Mouse (Mus musculus) testis, adult 2 months (tissue): Measurements from ENCODE around the gene Mrtfa. TPM values are rescaled to one million over a fixed set of nuclear protein-coding genes. Genes with fewer than 3 reads are reported as not detected.

ENCODE experiments used
- H3K27ac ChIP-seq: fragments of 200-500 bp; 2 replicates; pipeline ENCODE4 v1.5.1; 2012; ENCODE audit warnings: low read depth, low read length; ENCODE audit not compliant: control insufficient read depth, insufficient read depth
- H3K27me3 ChIP-seq: fragments of 200-500 bp; 2 replicates; pipeline ENCODE4 v1.6.1; 2012; ENCODE audit warnings: mild to moderate bottlenecking, low read length, moderate library complexity; ENCODE audit not compliant: control insufficient read depth, insufficient read depth
- H3K36me3 ChIP-seq: fragments of 200-500 bp; 2 replicates; pipeline ENCODE4 v1.6.1; 2012; ENCODE audit warnings: mild to moderate bottlenecking, low read length; ENCODE audit not compliant: control insufficient read depth, insufficient read depth
- H3K4me1 ChIP-seq: fragments of 200-500 bp; 2 replicates; pipeline ENCODE4 v1.6.1; 2012; ENCODE audit warnings: low read length; ENCODE audit not compliant: control insufficient read depth, insufficient read depth
- H3K4me3 ChIP-seq: fragments of 200-500 bp; 2 replicates; pipeline ENCODE4 v1.5.1; 2012; ENCODE audit warnings: low read depth, mild to moderate bottlenecking, low read length, moderate library complexity, mixed read lengths; ENCODE audit not compliant: control insufficient read depth
- CTCF ChIP-seq: fragments of 200-500 bp; IDR thresholded peaks from 2 replicates; pipeline ENCODE4 v1.5.1; 2012; ENCODE audit warnings: low read depth, mild to moderate bottlenecking, inconsistent platforms, low read length, moderate library complexity; ENCODE audit not compliant: control insufficient read depth, insufficient read depth, insufficient replicate concordance
- POLR2A ChIP-seq: fragments of 200-500 bp; IDR thresholded peaks from 2 replicates; pipeline ENCODE4 v1.6.1; 2012; ENCODE audit warnings: low read depth, mild to moderate bottlenecking, inconsistent platforms, low read length, moderate library complexity; ENCODE audit not compliant: control insufficient read depth
- polyA plus RNA-seq: library from polyadenylated mRNA; depleted of rRNA; stranded (reverse); fragments of >200 nt; gene quantifications from 2 replicates; pipeline ENCODE4 v1.2.3, GENCODE M21; 2012

Gene Mrtfa
- polyA plus RNA-seq, 1 experiment, result 26.8 TPM

GRCm38 (mm10) chr15:81195447-81195846 is 4.9 kb upstream of the Mrtfa start:
- Histone ChIP-seq H3K27ac (no peak overlapping the region), H3K27me3 (no peaks in the 10 kb centered on the region), H3K4me1 (peaks cover 4% of the 10 kb centered on the region; the same call in 1 of the 2 replicates), H3K36me3 (no peaks in the 10 kb centered on the region), H3K4me3 (no peak overlapping the region)
- no peak for TF ChIP-seq POLR2A
- TF ChIP-seq CTCF, result no peak

GRCm38 (mm10) chr15:81194791-81195190 is 4.2 kb upstream of the Mrtfa start:
- H3K27me3 ChIP-seq, result no peaks in the 10 kb centered on the region
- no peak for TF ChIP-seq CTCF
- TF ChIP-seq POLR2A, result no peak
- H3K4me3 ChIP-seq, result no peak overlapping the region
- no peaks in the 10 kb centered on the region for H3K36me3 ChIP-seq
- peaks cover 7% of the 10 kb centered on the region for H3K4me1 ChIP-seq
- H3K27ac ChIP-seq, result no peak overlapping the region

- Histone ChIP-seq H3K4me1 (peaks cover 9% of the 10 kb centered on the region), H3K36me3 (no peaks in the 10 kb centered on the region), H3K4me3 (no peak overlapping the region), H3K27ac (no peak overlapping the region), H3K27me3 (no peaks in the 10 kb centered on the region)
- no peak for TF ChIP-seq POLR2A
- TF ChIP-seq CTCF, result no peak
Measured at GRCm38 (mm10) chr15:81192858-81193257, 2.3 kb upstream of the Mrtfa start.

DNA sequence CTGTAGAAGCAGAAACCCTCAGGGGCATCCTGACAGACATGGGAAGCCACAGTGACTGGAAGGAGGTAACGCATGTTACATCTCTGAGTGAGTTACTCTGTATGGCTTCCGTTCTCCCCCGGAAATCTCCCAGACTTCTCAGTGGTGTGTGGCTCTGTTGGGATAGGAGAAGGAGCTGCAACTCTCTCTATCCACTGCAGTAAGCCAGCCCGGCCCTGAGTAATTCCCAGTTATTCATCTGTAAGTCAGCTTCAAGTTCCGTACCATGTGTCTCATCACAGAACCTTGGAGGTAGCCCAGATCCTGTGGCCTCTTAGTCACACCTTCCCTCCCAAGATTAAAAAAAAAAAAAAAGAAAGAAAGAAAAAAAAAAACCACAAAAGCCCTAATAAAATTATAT is 1.8 kb upstream of the Mrtfa start:
- no peaks in the 10 kb centered on the region for H3K27me3 ChIP-seq
- TF ChIP-seq POLR2A (no peak), CTCF (no peak)
- H3K27ac ChIP-seq, result no peak overlapping the region
- H3K4me1 ChIP-seq, result peaks cover 9% of the 10 kb centered on the region
- H3K36me3 ChIP-seq, result no peaks in the 10 kb centered on the region
- peak overlapping the region; percentile 98 for H3K4me3 ChIP-seq

DNA sequence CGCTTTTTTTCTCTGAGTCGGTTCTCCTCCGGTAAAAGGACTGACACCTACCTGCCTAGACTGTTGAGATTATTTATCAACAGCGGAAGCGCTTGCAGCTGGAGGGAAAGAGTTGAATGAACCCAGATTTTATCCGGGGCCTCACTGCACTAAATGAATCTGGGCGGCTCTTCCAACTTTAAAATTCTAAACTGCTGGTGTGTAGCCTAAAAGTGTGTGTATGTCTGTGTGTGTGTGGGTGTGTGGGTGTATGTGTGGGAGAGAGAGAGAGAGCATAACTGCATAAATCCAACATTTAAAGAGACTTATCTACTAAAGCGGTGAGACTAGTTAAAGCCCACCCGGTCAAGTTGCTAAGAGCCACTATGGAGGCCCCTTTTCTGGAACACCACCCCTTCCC is 746 bp upstream of the Mrtfa start:
- Histone ChIP-seq H3K27ac (no peak overlapping the region), H3K4me3 (peak overlapping the region; percentile 98), H3K36me3 (no peaks in the 10 kb centered on the region), H3K27me3 (no peaks in the 10 kb centered on the region), H3K4me1 (peaks cover 9% of the 10 kb centered on the region)
- TF ChIP-seq POLR2A (no peak), CTCF (no peak)

GRCm38 (mm10) chr15:81190011-81190629 is 437 bp downstream of the Mrtfa start:
- no peaks in the 10 kb centered on the region for H3K36me3 ChIP-seq
- peak overlapping the region; percentile 98 for H3K4me3 ChIP-seq
- peak overlapping the region; percentile 79 for H3K27ac ChIP-seq
- no peak for TF ChIP-seq CTCF
- TF ChIP-seq POLR2A, result no peak
- H3K4me1 ChIP-seq, result peaks cover 9% of the 10 kb centered on the region
- H3K27me3 ChIP-seq, result no peaks in the 10 kb centered on the region

DNA sequence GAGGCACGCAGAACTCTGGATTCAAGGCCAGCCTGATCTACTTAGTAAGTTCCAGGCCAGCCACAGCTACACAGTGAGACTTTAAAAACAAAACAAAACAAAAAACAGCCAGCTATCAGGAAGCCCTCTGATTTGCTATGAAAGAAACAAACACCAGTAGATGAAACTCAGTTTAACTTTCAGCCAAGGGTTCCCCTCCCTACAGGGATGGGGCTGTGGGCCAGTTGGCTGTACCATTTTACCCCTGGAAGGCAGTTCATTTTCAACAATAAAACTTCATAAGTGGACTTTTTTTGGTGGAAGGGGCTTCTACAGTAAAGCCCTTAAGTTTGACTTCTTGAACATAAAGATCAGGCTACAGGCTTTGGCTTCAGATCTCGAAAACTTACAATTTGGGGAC is 1.5 kb downstream of the Mrtfa start:
- no peak overlapping the region for H3K27ac ChIP-seq
- H3K4me1 ChIP-seq, result peaks cover 9% of the 10 kb centered on the region
- no peaks in the 10 kb centered on the region for H3K36me3 ChIP-seq
- TF ChIP-seq POLR2A, result no peak
- no peak for TF ChIP-seq CTCF
- H3K27me3 ChIP-seq, result no peaks in the 10 kb centered on the region
- H3K4me3 ChIP-seq, result no peak overlapping the region; the same call in 1 of the 2 replicates
